Mouse (Mus musculus) ES-Bruce4 (cell line): ENCODE measurements at regions not wholly inside any gene's neighbourhood (a gene's known extent, or its start where the extent isn't known, plus 50 kb on each side); places are given as distances from the start of the nearest gene placed in this dataset.

Source experiments
- H3K27ac ChIP-seq: 2 replicates; pipeline ENCODE4 v1.5.1; 2012; ENCODE audit warnings: low read length, inconsistent platforms; ENCODE audit not compliant: insufficient read depth
- H3K27me3 ChIP-seq: 2 replicates; pipeline ENCODE4 v1.6.1; 2012; ENCODE audit warnings: mild to moderate bottlenecking, low read length, inconsistent platforms; ENCODE audit not compliant: control insufficient read depth, poor library complexity, insufficient read depth, severe bottlenecking
- H3K36me3 ChIP-seq: 2 replicates; pipeline ENCODE4 v1.6.1; 2012; ENCODE audit warnings: inconsistent platforms, mild to moderate bottlenecking, low read length, moderate library complexity; ENCODE audit not compliant: control insufficient read depth, poor library complexity, insufficient read depth, severe bottlenecking
- H3K4me1 ChIP-seq: one replicate; pipeline ENCODE4 v1.8.1; 2011; ENCODE audit warnings: low read length; ENCODE audit not compliant: control insufficient read depth, insufficient read depth
- H3K4me3 ChIP-seq: 2 replicates; pipeline ENCODE4 v1.5.1; 2011; ENCODE audit warnings: low read depth, mild to moderate bottlenecking, low read length
- H3K9ac ChIP-seq: 2 replicates; pipeline ENCODE4 v1.6.1; 2012; ENCODE audit warnings: low read depth, mild to moderate bottlenecking, inconsistent platforms; ENCODE audit not compliant: poor library complexity, severe bottlenecking
- H3K9me3 ChIP-seq: replicated peaks from 2 replicates; pipeline ENCODE4 v1.6.1; 2012; ENCODE audit warnings: mild to moderate bottlenecking, low read length, inconsistent platforms; ENCODE audit not compliant: control insufficient read depth, poor library complexity, insufficient read depth, severe bottlenecking
- CTCF ChIP-seq: IDR thresholded peaks from one replicate; pipeline ENCODE4 v1.8.1; 2011; ENCODE audit warnings: low read depth, low read length
- EP300 ChIP-seq: IDR thresholded peaks from 2 replicates; pipeline ENCODE4 v1.6.1; 2011; ENCODE audit warnings: low read depth, low read length; ENCODE audit not compliant: insufficient read depth
- POLR2A ChIP-seq: IDR thresholded peaks from one replicate; pipeline ENCODE4 v1.8.1; 2011; ENCODE audit warnings: low read length; ENCODE audit not compliant: insufficient read depth

- TF ChIP-seq POLR2A, result no peak
- TF ChIP-seq CTCF, result no peak
- no peak for TF ChIP-seq EP300
- H3K9me3 ChIP-seq, result no peaks in the 10 kb centered on the region
- no peak overlapping the region for H3K27ac ChIP-seq
- H3K4me3 ChIP-seq, result no peak overlapping the region
- no peaks in the 10 kb centered on the region for H3K4me1 ChIP-seq
- H3K9ac ChIP-seq, result no peak overlapping the region
- no peaks in the 10 kb centered on the region for H3K27me3 ChIP-seq
- no peaks in the 10 kb centered on the region for H3K36me3 ChIP-seq
Observed at GRCm38 (mm10) chr3:61161384-61161783, 158.8 kb downstream of the P2ry1 start.

- H3K4me1 ChIP-seq, result no peaks in the 10 kb centered on the region
- H3K27ac ChIP-seq, result no peak overlapping the region
- no peak overlapping the region for H3K9ac ChIP-seq
- H3K36me3 ChIP-seq, result no peaks in the 10 kb centered on the region
- no peaks in the 10 kb centered on the region for H3K9me3 ChIP-seq
- TF ChIP-seq POLR2A (no peak), CTCF (peak; percentile 15)
- no peaks in the 10 kb centered on the region for H3K27me3 ChIP-seq
- no peak overlapping the region for H3K4me3 ChIP-seq
Observed at GRCm38 (mm10) chr3:61185789-61186188, 175.6 kb upstream of the Rap2b start.

DNA sequence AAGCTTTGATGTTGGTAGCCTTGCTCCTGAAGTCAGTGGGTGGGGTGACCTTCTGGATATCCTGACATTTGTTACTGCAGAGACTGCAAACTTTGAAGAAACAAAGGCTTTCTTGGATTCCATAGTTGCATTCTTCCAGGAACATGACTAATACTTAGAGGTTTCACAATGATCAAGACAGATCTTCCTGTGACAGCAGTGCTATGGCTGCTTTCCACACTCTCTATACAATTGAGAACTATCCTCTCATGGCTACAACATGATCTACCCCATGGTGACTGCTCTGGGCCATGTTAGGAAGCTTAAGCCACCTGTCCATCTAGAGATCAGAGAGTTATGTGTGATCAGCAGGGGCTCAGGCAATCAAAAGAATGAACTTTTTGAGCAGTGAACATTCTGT, 172.8 kb upstream of the Rap2b start:
- no peak overlapping the region for H3K4me3 ChIP-seq
- no peaks in the 10 kb centered on the region for H3K4me1 ChIP-seq
- no peak overlapping the region for H3K27ac ChIP-seq
- TF ChIP-seq POLR2A (no peak), EP300 (no peak), CTCF (no peak)
- no peaks in the 10 kb centered on the region for H3K9me3 ChIP-seq
- H3K36me3 ChIP-seq, result no peaks in the 10 kb centered on the region
- H3K27me3 ChIP-seq, result no peaks in the 10 kb centered on the region
- no peak overlapping the region for H3K9ac ChIP-seq

DNA sequence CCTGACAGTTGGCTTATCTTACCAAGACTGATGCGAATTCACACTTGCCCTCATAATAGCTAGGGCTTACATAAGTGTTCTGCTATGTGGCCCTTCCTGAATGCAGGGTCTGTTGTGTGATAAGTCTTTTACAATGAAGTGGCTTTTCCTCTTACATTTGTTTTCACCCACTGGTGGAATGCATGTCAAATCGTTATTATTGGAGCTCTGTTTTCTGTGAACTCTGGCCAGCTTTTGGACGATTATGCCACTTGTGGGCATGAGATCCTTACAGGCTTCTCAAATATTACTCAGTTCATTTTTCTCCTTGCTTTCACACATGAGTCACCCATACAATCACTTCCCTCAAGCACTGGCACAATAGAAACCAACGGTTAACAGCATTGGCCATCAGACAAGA, 144.9 kb upstream of the Rap2b start:
- Histone ChIP-seq H3K4me1 (no peaks in the 10 kb centered on the region), H3K9me3 (no peaks in the 10 kb centered on the region), H3K36me3 (no peaks in the 10 kb centered on the region), H3K4me3 (no peak overlapping the region), H3K27me3 (no peaks in the 10 kb centered on the region), H3K9ac (no peak overlapping the region), H3K27ac (no peak overlapping the region)
- TF ChIP-seq EP300 (no peak), CTCF (no peak), POLR2A (no peak)

GRCm38 (mm10) chr3:61224505-61224904, 136.9 kb upstream of the Rap2b start:
- H3K9ac ChIP-seq, result no peak overlapping the region
- H3K27me3 ChIP-seq, result no peaks in the 10 kb centered on the region
- no peaks in the 10 kb centered on the region for H3K36me3 ChIP-seq
- H3K27ac ChIP-seq, result no peak overlapping the region
- no peaks in the 10 kb centered on the region for H3K4me1 ChIP-seq
- no peak overlapping the region for H3K4me3 ChIP-seq
- no peaks in the 10 kb centered on the region for H3K9me3 ChIP-seq
- no peak for TF ChIP-seq POLR2A
- no peak for TF ChIP-seq CTCF
- TF ChIP-seq EP300, result no peak

DNA sequence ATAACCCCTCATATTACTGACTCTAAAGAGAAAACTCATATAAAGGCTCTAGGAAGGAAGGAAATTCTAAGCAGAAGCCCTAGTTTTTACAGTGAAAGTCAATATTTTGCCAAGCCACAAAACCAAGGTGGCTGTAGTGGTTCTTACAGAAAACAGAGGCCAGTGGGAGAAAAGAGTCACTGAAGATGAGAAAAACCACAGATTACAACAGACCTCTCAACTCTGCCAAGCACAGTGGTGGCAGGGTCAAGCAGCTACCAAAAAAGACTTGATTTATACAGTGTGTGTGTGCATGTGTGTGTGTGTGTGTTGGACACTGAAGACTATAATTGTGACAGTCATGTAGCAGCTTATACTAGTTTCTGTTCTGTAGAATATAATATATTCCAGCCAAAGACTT, 136.4 kb upstream of the Rap2b start:
- Histone ChIP-seq H3K9me3 (no peaks in the 10 kb centered on the region), H3K27ac (no peak overlapping the region), H3K4me3 (no peak overlapping the region), H3K4me1 (no peaks in the 10 kb centered on the region), H3K36me3 (no peaks in the 10 kb centered on the region), H3K9ac (no peak overlapping the region), H3K27me3 (no peaks in the 10 kb centered on the region)
- TF ChIP-seq POLR2A (no peak), EP300 (no peak), CTCF (no peak)
